Mouse (Mus musculus): Measurements from ENCODE around the gene Zfp459. TPM values are rescaled to one million over a fixed set of nuclear protein-coding genes. Genes with fewer than 3 reads are reported as not detected.

The Zfp459 gene
- total RNA-seq (2023) = 1.5 to 5.7 TPM (median 2.1 TPM) in 4 replicates

DNA sequence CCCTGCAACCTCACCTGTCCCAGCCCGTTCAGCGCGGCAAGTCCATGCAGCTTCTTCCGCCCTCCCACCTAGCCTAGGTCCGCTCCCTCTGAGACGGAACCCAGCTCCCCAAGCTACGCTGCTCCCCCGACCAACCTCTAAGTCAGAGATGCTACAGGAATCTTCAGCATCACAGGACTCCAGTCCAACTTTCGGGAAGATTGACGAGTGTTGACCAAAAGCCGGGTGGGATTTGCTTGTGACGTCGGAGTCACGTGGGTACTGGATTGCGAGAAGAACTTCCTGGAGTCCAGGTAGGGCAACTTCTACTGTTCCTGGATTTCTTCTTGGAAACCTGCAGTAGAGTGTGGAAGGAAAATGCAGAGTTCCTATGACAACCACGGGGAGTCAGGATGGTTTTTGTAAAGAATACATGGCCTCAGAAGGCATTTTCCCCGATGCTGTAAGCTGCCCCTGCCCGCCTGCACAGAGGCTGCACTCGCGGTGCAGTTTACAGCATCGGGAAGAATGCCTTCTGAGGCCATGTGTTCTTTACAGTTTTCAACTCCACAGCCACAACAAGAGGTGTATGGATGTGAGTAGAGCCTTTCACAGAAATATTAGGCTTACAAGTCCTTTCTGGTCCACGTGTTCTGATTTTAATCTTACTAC, at the start of gene Zfp459:
Gene Zfp459 (minus strand): TSS at position 212 of the 651 bp plus-strand sequence.

DNA sequence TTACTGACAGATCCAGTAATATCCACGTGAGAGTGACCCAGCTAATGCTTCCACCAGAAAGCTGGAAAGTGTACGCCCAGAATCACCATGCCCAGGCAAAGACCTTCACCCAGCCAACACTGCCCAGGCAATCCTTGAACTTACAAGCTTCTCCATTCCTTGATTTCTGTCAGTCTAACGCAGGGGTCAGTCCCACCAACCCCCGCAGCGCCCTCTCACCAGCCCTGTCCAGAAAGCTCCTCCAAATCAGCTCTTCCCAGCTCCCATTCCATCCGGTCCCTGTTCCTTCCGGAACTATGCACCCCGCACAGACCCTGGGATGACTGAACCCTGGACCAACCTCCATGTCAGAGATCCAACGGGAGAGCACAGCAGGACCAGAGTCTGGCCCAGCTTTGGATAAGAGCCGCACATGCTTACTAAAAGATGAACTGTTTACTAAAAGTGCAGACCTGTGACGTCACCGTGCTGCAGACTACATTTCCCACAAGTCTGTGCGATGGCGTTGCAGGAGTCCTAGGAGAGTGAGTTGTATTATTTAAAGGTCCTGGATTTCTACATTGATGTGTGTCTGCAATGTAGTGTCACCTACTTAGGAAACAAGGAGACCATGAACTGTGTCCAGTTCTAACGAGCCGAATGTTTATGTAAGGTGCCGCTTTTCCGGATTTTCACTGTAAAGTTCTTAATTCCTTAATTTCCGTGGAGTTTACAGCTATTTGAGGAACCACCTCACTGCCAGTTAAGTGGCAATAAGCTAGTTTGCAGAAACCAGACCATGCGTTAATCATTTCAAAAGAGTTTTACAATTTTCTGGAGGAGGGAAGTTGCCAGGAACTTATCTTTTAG, 30.2 kb upstream of the Zfp459 start, which contains the start of gene Zfp874a:
Gene Zfp874a (minus strand): TSS at position 453 of the 849 bp plus-strand sequence.

DNA sequence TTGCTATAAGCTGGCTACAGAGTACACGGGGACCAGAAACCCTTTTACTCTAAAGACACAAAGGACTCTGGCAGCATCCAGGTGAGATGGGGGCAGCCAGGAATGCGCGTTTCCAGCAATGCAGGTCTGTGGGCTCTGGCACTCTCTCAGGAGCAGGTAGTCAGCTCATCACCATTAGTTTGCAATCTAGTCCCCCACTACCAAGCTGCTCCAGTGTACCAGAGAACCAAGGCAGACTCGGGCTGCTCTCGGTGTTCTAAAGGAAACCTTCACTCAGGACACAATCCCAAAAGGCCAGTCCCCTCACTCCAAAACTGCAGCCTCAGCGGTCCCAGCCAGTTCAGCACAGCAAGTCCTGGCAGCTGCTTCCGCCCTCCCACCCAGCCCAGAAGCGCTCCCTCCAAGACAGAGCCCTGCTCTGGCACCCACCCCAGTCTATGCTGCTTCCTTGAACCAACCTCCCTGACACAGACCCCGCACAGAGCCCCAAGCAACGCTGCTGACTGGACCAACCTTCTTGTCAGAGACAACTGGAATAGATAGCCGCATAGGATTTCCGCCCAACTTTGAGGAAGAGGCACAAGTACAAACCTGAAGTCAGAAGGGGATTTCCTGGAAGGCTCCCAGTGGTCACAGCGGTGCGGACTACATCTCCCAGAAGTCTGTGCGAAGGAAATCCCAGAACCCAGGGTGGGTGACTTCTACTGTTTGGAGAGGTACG, 21.9 kb downstream of the Zfp459 start, which contains the start of gene Zfp429:
Gene Zfp429 (minus strand): TSS at position 637 of the 721 bp plus-strand sequence.

DNA sequence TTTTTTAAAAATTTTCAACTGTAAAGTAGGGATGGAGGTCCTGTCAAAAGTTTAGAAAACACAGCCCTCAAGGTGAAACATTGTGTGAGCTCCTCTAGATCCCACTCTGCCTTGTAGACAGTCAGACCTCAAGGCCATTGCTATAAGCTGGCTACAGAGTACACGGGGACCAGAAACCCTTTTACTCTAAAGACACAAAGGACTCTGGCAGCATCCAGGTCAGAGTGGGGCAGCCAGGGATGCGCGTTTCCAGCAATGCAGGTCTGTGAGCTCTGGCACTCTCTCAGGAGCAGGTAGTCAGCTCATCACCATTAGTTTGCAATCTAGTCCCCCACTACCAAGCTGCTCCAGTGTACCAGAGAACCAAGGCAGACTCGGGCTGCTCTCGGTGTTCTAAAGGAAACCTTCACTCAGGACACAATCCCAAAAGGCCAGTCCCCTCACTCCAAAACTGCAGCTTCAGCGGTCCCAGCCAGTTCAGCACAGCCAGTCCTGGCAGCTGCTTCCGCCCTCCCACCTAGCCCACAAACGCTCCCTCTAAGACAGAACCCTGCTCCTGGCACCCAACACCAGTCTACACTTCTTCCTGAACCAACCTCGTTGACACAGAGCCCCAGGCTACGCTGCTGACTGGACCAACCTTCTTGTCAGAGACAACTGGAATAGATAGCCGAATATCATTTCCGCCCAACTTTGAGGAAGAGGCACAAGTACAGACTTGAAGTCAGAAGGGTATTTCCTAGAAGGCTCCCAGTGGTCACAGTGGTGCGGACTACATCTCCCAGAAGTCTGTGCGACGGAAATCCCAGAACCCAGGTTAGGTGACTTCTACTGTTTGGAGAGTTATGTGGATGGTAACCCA, 45.9 kb downstream of the Zfp459 start, which contains the start of the genes Gm28041 and Zfp456:
Gene Gm28041 (minus strand): TSS at position 684 of the 862 bp plus-strand sequence.
Gene Zfp456 (minus strand): TSS at position 761 of the 862 bp plus-strand sequence.

DNA sequence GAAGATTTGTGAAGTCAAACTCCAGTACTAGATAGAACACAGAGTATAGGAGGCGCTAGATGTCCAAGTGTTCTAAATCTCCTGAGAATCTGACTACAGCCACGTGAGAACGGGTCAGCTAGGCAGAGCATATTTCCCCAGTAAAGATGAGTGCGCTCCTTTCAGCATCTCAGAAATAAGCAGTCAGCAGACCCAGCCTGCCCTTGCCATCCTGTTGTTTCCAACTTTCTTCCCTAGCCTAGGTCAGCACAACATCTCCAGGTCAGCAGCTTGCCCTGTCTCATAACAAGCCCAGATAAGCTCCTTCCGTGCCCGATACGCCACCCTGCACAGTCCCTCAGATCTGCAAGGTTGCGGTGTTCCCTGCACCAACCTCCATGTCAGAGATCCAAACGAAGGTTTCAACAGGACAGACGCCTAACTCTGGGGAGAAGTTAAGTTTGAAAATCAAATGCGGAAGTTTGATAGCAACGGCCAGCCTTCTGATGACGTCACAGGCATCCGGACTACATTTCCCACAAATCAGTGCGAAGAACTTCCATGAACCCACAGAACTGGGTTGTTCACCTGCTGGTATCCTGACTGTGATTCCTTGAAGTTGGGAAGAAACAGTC, 61.0 kb downstream of the Zfp459 start, which contains the start of the genes Gm28044 and Zfp953:
Gene Gm28044 (minus strand): TSS at position 406 of the 614 bp plus-strand sequence.
Gene Zfp953 (minus strand): TSS at position 475 of the 614 bp plus-strand sequence.

Other genes starting within 250 kb of the Zfp459 start
- gene Rsl1, start 248.2 kb downstream of the Zfp459 start, total RNA-seq (2023) = 9.7 to 13.0 TPM (median 11.4 TPM) in 4 replicates
- gene Zfp455, start 226.9 kb downstream of the Zfp459 start, total RNA-seq (2023) = 1.5 to 2.9 TPM (median 2.1 TPM) in 4 replicates
- gene Zfp458, start 143.0 kb downstream of the Zfp459 start, total RNA-seq (2023) = 2.3 to 4.3 TPM (median 3.1 TPM) in 4 replicates
- gene Zfp457, start 114.9 kb downstream of the Zfp459 start, total RNA-seq (2023) = 1.8 to 2.7 TPM (median 2.5 TPM) in 4 replicates
- gene Zfp595, start 88.8 kb downstream of the Zfp459 start, total RNA-seq (2023) = 13.3 to 16.5 TPM (median 15.3 TPM) in 4 replicates
- 3.0 to 4.5 TPM (median 3.2 TPM) in 3 of 4 replicates, not detected in the other for gene Gm28044, start 60.9 kb downstream of the Zfp459 start, total RNA-seq (2023)
- 6.7 to 7.9 TPM (median 7.3 TPM) in 4 replicates for gene Zfp953, start 60.8 kb downstream of the Zfp459 start, total RNA-seq (2023)
- gene Gm28041, start 45.7 kb downstream of the Zfp459 start, total RNA-seq (2023) = 2.4 to 6.8 TPM (median 3.1 TPM) in 4 replicates
- gene Zfp456, start 45.6 kb downstream of the Zfp459 start, total RNA-seq (2023) = 8.8 to 11.1 TPM (median 9.2 TPM) in 4 replicates
- gene Zfp429, start 21.6 kb downstream of the Zfp459 start, total RNA-seq (2023) = 12.8 to 15.9 TPM (median 14.9 TPM) in 4 replicates
- 4.4 to 9.8 TPM (median 6.6 TPM) in 4 replicates for gene Zfp874a, start 30.2 kb upstream of the Zfp459 start, total RNA-seq (2023)
- 10.2 to 11.4 TPM (median 11.0 TPM) in 4 replicates for gene Zfp874b, start 62.8 kb upstream of the Zfp459 start, total RNA-seq (2023)
- gene Zfp58, start 79.1 kb upstream of the Zfp459 start, total RNA-seq (2023) = 11.2 to 12.8 TPM (median 12.4 TPM) in 4 replicates
- gene Gm26965, start 104.7 kb upstream of the Zfp459 start, total RNA-seq (2023) = 1.2 TPM in 1 of 4 replicates, not detected in the others
- gene Zfp87, start 104.8 kb upstream of the Zfp459 start, total RNA-seq (2023) = 22.5 to 24.2 TPM (median 23.7 TPM) in 4 replicates
- 6.5 to 8.0 TPM (median 6.8 TPM) in 4 replicates for gene Zfp748, start 132.4 kb upstream of the Zfp459 start, total RNA-seq (2023)
- gene Zfp729b, start 188.3 kb upstream of the Zfp459 start, total RNA-seq (2023) = 14.8 to 18.5 TPM (median 16.9 TPM) in 4 replicates
- gene Gm49345, start 216.4 kb upstream of the Zfp459 start, total RNA-seq (2023) = 0.60 to 5.3 TPM (median 1.4 TPM) in 4 replicates
- gene Zfp729a, start 216.4 kb upstream of the Zfp459 start, total RNA-seq (2023) = 10.7 to 16.3 TPM (median 13.5 TPM) in 4 replicates